Mouse (Mus musculus): ENCODE measurements around the gene Notch2. TPM values are rescaled to one million over a fixed set of nuclear protein-coding genes. Genes with fewer than 3 reads are reported as not detected.

Notch2 gene
- polyA plus RNA-seq, 1 experiment: 24.9 TPM

DNA sequence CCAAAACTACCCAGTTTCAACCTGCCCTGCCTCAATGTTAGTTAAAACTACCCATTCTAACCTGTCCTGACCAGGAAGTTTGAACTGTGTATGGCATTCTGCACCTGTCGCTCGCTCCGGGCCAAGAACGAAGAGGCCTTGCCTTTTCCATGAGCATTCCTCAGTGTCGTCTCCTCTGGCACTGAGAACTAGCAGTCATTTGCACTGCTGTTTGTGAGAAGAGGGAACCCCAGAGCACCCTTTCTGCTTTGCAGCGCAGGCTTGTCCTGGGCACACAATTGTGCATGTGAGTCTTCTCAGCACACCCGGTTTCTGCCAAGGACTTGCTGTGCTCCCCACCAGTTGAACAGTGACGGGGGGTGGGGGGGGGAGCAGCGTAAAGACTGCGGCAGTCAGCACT, 15.6 kb downstream of the Notch2 start:
- H3K4me1 ChIP-seq (replicated peaks; ENCODE audit: control insufficient read depth, insufficient read depth, low read length): peaks cover 28% of the 10 kb centered on the region
- DNase-seq: no peak

DNA sequence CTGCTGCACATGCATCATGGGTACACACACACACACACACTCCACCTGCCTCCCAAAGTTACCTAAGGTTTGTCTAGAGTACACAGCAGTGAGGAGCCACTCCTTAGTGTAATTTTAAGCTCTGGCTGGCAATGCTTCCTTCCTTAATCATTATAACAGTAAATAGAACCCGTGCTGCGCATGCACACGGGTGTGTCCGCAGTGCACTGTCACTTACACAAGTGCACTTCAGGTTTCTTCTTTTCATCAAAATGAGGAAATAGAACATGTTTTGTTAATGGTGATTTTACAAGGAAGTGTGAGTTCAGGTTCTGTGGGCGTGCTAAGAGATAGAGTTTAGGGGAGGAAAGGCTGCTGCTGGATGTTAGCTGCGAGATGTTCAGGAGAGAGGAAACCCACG, 17.8 kb downstream of the Notch2 start:
- H3K4me3 ChIP-seq (ENCODE audit: control insufficient read depth, insufficient read depth, low read length): no peak overlapping the region
- H3K36me3 ChIP-seq (ENCODE audit: control insufficient read depth, insufficient read depth, low read length): no peaks in the 10 kb centered on the region
- H3K27me3 ChIP-seq (ENCODE audit: control insufficient read depth, insufficient read depth, low read length): no peaks in the 10 kb centered on the region
- DNase-seq: no peak
- TF ChIP-seq POLR2A (IDR thresholded peaks at IDR 0.05; ENCODE audit: control insufficient read depth, extremely low read depth, insufficient read depth, low read length, poor library complexity) (no peak), CTCF (IDR thresholded peaks at IDR 0.05; ENCODE audit: borderline replicate concordance, control insufficient read depth, extremely low read depth, insufficient read depth, low read length, poor library complexity) (no peak)
- 38% methylated on average over 7 of the region's 7 CpGs for WGBS
- peaks cover 21% of the 10 kb centered on the region for H3K4me1 ChIP-seq (replicated peaks; ENCODE audit: control insufficient read depth, insufficient read depth, low read length)
- no peak overlapping the region for H3K27ac ChIP-seq (ENCODE audit: control insufficient read depth, insufficient read depth, low read length)

More for the DNA sequence above, 15.6 kb downstream of the Notch2 start:
- TF ChIP-seq POLR2A (IDR thresholded peaks at IDR 0.05; ENCODE audit: control insufficient read depth, extremely low read depth, insufficient read depth, low read length, poor library complexity) (no peak), CTCF (IDR thresholded peaks at IDR 0.05; ENCODE audit: borderline replicate concordance, control insufficient read depth, extremely low read depth, insufficient read depth, low read length, poor library complexity) (no peak)
- H3K27ac ChIP-seq (ENCODE audit: control insufficient read depth, insufficient read depth, low read length): no peak overlapping the region
- H3K27me3 ChIP-seq (ENCODE audit: control insufficient read depth, insufficient read depth, low read length): no peaks in the 10 kb centered on the region
- WGBS: 92% methylated on average over 10 of the region's 10 CpGs
- no peaks in the 10 kb centered on the region for H3K36me3 ChIP-seq (ENCODE audit: control insufficient read depth, insufficient read depth, low read length)
- H3K4me3 ChIP-seq (ENCODE audit: control insufficient read depth, insufficient read depth, low read length): no peak overlapping the region

DNA sequence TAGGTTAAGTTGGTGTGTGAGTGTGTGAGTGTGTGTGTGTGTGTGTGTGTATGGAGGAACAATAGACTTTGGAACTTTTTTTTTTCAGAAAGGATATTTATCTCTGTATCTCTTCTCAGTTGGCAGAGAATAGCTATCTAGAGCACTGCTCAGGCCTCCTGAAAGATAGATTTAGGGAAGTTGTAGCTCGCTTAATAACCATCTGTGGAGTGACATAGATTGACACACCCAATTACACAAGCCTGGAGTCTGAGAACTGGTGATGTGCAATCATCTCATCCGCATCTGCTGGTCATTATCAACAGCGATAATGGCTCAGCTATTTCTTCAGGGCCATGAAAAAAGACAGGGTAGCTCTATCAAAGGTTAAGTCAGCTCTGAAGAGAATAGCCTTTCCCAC, 18.9 kb downstream of the Notch2 start:
- no peak overlapping the region for H3K4me3 ChIP-seq (ENCODE audit: control insufficient read depth, insufficient read depth, low read length)
- peaks cover 18% of the 10 kb centered on the region for H3K4me1 ChIP-seq (replicated peaks; ENCODE audit: control insufficient read depth, insufficient read depth, low read length)
- TF ChIP-seq CTCF (IDR thresholded peaks at IDR 0.05; ENCODE audit: borderline replicate concordance, control insufficient read depth, extremely low read depth, insufficient read depth, low read length, poor library complexity): no peak
- no peak for TF ChIP-seq POLR2A (IDR thresholded peaks at IDR 0.05; ENCODE audit: control insufficient read depth, extremely low read depth, insufficient read depth, low read length, poor library complexity)
- no peak for DNase-seq
- H3K36me3 ChIP-seq (ENCODE audit: control insufficient read depth, insufficient read depth, low read length): no peaks in the 10 kb centered on the region
- no peak overlapping the region for H3K27ac ChIP-seq (ENCODE audit: control insufficient read depth, insufficient read depth, low read length)
- whole genome bisulfite sequencing: 92% methylated on average over 3 of the region's 3 CpGs
- H3K27me3 ChIP-seq (ENCODE audit: control insufficient read depth, insufficient read depth, low read length): no peaks in the 10 kb centered on the region

DNA sequence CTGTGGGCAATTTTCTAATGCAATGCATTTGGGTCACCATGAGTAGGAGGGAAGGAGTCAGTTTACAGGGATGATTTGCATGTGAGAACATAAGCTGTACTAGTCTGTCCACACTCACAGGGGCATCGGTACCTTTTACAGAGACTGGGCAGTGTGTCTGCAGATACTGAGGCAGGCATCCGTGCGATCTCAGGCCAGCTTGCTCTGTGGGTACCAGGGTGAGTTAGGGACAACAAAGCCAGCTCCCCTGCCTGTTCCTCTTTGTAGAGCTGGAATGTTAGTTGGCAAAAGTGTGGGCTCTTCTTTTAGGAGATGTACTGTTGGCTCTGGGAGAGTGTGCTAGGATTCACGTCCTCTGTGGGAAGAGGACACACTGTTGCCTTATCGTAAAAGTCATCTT, 19.6 kb downstream of the Notch2 start:
- no peak overlapping the region for H3K4me3 ChIP-seq (ENCODE audit: control insufficient read depth, insufficient read depth, low read length)
- peaks cover 14% of the 10 kb centered on the region for H3K4me1 ChIP-seq (replicated peaks; ENCODE audit: control insufficient read depth, insufficient read depth, low read length)
- no peaks in the 10 kb centered on the region for H3K27me3 ChIP-seq (ENCODE audit: control insufficient read depth, insufficient read depth, low read length)
- no peak for DNase-seq
- H3K27ac ChIP-seq (ENCODE audit: control insufficient read depth, insufficient read depth, low read length): no peak overlapping the region
- H3K36me3 ChIP-seq (ENCODE audit: control insufficient read depth, insufficient read depth, low read length): no peaks in the 10 kb centered on the region
- WGBS: 91% methylated on average over 5 of the region's 5 CpGs
- no peak for TF ChIP-seq CTCF (IDR thresholded peaks at IDR 0.05; ENCODE audit: borderline replicate concordance, control insufficient read depth, extremely low read depth, insufficient read depth, low read length, poor library complexity)
- no peak for TF ChIP-seq POLR2A (IDR thresholded peaks at IDR 0.05; ENCODE audit: control insufficient read depth, extremely low read depth, insufficient read depth, low read length, poor library complexity)

DNA sequence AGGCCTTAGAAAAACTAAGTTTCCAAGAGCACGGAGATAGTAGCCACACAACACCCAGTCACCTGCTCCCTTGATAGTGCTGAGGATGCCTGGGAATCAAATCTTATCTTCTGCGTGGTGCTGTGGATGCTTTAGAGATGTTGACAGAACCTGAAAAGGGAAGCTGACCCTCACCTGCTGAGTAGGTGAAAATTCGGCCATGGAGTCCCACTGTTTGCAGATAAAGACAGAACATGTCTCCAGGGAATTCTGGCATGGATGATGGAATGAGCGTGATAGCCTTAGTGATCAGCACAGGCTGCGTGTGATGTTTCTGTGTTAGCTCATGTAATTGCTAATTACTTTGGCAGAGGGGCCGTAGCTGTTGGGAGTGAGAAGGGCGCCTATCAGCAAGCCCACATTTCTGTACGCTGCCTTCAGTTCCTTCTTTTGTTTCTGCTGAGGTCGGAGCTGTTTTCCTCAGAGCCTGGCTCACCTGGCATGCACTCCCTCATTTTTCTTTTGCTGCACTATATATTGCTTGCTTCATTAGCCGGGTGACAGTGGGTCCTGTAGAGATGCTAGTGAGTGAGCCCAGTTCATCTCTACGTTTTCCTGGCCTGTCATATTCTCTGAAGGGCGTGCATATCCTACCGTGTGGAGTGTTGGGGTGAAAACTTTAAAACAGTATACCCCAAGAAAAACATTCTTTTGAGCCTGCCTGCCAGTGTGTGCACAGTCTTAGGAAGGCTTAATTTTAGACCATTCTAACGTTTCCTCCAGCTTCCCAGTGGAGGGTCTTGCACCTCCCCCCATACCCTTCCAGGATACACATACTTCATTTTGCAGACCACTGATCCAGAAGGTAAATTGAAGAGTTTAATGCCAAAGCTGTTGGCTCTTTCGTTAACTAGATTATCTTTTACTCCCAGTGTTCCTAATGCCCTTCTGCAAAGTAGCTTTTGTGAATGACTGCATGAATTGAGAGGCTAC, 21.6 kb downstream of the Notch2 start:
- H3K4me3 ChIP-seq (ENCODE audit: control insufficient read depth, insufficient read depth, low read length): no peak overlapping the region
- peaks cover 14% of the 10 kb centered on the region for H3K4me1 ChIP-seq (replicated peaks; ENCODE audit: control insufficient read depth, insufficient read depth, low read length)
- DNase-seq: no peak
- H3K27ac ChIP-seq (ENCODE audit: control insufficient read depth, insufficient read depth, low read length): no peak overlapping the region
- H3K36me3 ChIP-seq (ENCODE audit: control insufficient read depth, insufficient read depth, low read length): no peaks in the 10 kb centered on the region
- no peaks in the 10 kb centered on the region for H3K27me3 ChIP-seq (ENCODE audit: control insufficient read depth, insufficient read depth, low read length)
- TF ChIP-seq CTCF (IDR thresholded peaks at IDR 0.05; ENCODE audit: borderline replicate concordance, control insufficient read depth, extremely low read depth, insufficient read depth, low read length, poor library complexity): no peak
- no peak for TF ChIP-seq POLR2A (IDR thresholded peaks at IDR 0.05; ENCODE audit: control insufficient read depth, extremely low read depth, insufficient read depth, low read length, poor library complexity)
- 83% methylated on average over 15 of the region's 15 CpGs for WGBS

DNA sequence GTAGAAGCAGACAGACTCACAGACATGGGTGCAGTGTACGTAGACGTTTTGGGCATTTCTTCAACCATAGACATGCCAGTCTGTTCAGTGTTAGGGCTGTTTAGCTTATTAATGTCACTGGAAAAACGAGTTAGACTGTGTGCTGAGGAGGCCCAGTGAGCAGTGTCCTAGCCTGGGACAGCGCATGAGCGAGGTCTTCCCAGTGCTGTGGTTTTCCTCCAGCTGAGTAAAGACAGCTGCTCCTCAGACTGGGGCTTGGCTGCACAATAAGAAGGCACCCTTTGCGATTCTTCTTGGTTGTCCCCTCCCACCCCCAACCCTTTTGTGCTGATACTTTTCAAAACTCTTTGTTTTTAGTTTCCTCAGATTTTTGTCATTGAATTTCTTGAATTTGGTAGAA, 22.8 kb downstream of the Notch2 start:
- WGBS: 28% methylated on average over 6 of the region's 6 CpGs
- peaks cover 9% of the 10 kb centered on the region for H3K4me1 ChIP-seq (replicated peaks; ENCODE audit: control insufficient read depth, insufficient read depth, low read length)
- no peak for TF ChIP-seq POLR2A (IDR thresholded peaks at IDR 0.05; ENCODE audit: control insufficient read depth, extremely low read depth, insufficient read depth, low read length, poor library complexity)
- TF ChIP-seq CTCF (IDR thresholded peaks at IDR 0.05; ENCODE audit: borderline replicate concordance, control insufficient read depth, extremely low read depth, insufficient read depth, low read length, poor library complexity): no peak
- H3K4me3 ChIP-seq (ENCODE audit: control insufficient read depth, insufficient read depth, low read length): no peak overlapping the region
- no peaks in the 10 kb centered on the region for H3K36me3 ChIP-seq (ENCODE audit: control insufficient read depth, insufficient read depth, low read length)
- no peak overlapping the region for H3K27ac ChIP-seq (ENCODE audit: control insufficient read depth, insufficient read depth, low read length)
- H3K27me3 ChIP-seq (ENCODE audit: control insufficient read depth, insufficient read depth, low read length): no peaks in the 10 kb centered on the region
- no peak for DNase-seq

Measured in thymus, adult 2 months (tissue).